Comparison of ENCODE assay signal across 13 mouse cellular contexts in genomic region chr5:43217468-43217867, GRCm38 (mm10). TPM values are rescaled to one million over a fixed set of nuclear protein-coding genes. Genes with fewer than 3 reads are reported as not detected.
DNase-seq lines count a peak whose midpoint lies in the region; ATAC-seq and TF ChIP-seq lines count a peak whose summit lies in the region.
"Had no signal": no experiment of that assay in that cellular context is flagged by ENCODE, and none has a peak within 500 bp of the region (broad histone marks: within the 10 kb centered on the region; RNA-seq: fewer than 3 reads in every experiment).

No protein-coding gene starts in this region.

- H3K27ac ChIP-seq in cerebellum, adult 2 months (ENCODE audit: insufficient read depth, low read length) = no peak overlapping the region
- H3K27ac ChIP-seq in kidney, adult 2 months (ENCODE audit: insufficient read depth, low read depth, low read length) = peak overlapping the region; percentile 95
- 0 out of 2 replicates have a peak overlapping the region, but pooled peaks have one; percentile 8 for H3K27ac ChIP-seq in liver, embryonic 12.5 days
- H3K27ac ChIP-seq in stomach, postnatal 0 days (replicated peaks) = peak overlapping the region; percentile 80
- H3K27ac ChIP-seq: embryonic facial prominence, embryonic 15.5 days had no signal

- H3K27me3 ChIP-seq in cerebellum, adult 2 months (ENCODE audit: control insufficient read depth, insufficient read depth, low read length) = no peaks in the 10 kb centered on the region
- H3K27me3 ChIP-seq in kidney, adult 2 months (replicated peaks; ENCODE audit: control insufficient read depth, insufficient read depth, low read length) = no peaks in the 10 kb centered on the region; the same call in 1 of the 2 replicates
- H3K27me3 ChIP-seq in liver, embryonic 12.5 days (replicated peaks) = no peaks in the 10 kb centered on the region
- no peaks in the 10 kb centered on the region for H3K27me3 ChIP-seq in stomach, postnatal 0 days (ENCODE audit: control insufficient read depth, insufficient read depth, low read length)
- H3K27me3 ChIP-seq: embryonic facial prominence, embryonic 15.5 days had no signal

- 73% methylated on average over 4 of the region's 4 CpGs for WGBS in cerebellum, adult 2 months
- WGBS in kidney, adult 2 months = 22% methylated on average over 4 of the region's 4 CpGs
- WGBS in liver, embryonic 12.5 days (ENCODE audit: insufficient replicate concordance) = 56% methylated on average over 4 of the region's 4 CpGs
- 10% methylated on average over 4 of the region's 4 CpGs for WGBS in stomach, postnatal 0 days

- H3K36me3 ChIP-seq in kidney, adult 2 months (ENCODE audit: control insufficient read depth, insufficient read depth, low read length) = no peaks in the 10 kb centered on the region
- H3K36me3 ChIP-seq in liver, embryonic 12.5 days = no peaks in the 10 kb centered on the region
- no peaks in the 10 kb centered on the region for H3K36me3 ChIP-seq in stomach, postnatal 0 days (ENCODE audit: control insufficient read depth, insufficient read depth, low read length)
- H3K36me3 ChIP-seq: embryonic facial prominence, embryonic 15.5 days; G1E had no signal

- DNase-seq in cerebellum, postnatal 14 days = peak; percentile 20 to 26
- no peak for DNase-seq in cerebellum, adult 2 months
- peak; percentile 65 for DNase-seq in kidney, adult 2 months
- peak; percentile 72 for DNase-seq in stomach, postnatal 0 days (ENCODE audit: low spot score)
- no peak for DNase-seq in adrenal gland, postnatal 25 days
- DNase-seq in heart, adult 18-20 months = no peak
- no peak for DNase-seq in B cell, adult 2 months
- DNase-seq: cerebellum, postnatal 36 days; lung, adult 18-20 months had no signal

- no peak overlapping the region for H3K4me3 ChIP-seq in cerebellum, adult 2 months (replicated peaks; ENCODE audit: insufficient read depth, low read depth, low read length)
- no peak overlapping the region for H3K4me3 ChIP-seq in kidney, adult 2 months (ENCODE audit: insufficient read depth, low read depth, low read length)
- H3K4me3 ChIP-seq in liver, embryonic 12.5 days = no peak overlapping the region
- H3K4me3 ChIP-seq in stomach, postnatal 0 days (ENCODE audit: low read depth, low read length) = no peak overlapping the region
- H3K4me3 ChIP-seq: embryonic facial prominence, embryonic 15.5 days had no signal

- H3K9me3 ChIP-seq in liver, embryonic 12.5 days (replicated peaks) = no peaks in the 10 kb centered on the region
- no peaks in the 10 kb centered on the region for H3K9me3 ChIP-seq in stomach, postnatal 0 days (ENCODE audit: control insufficient read depth, low read length)
- H3K9me3 ChIP-seq: embryonic facial prominence, embryonic 15.5 days; G1E had no signal

- TF ChIP-seq EP300 in stomach, postnatal 0 days (optimal IDR thresholded peaks at IDR 0.05) = no peak

- no peak for TF ChIP-seq POLR2A in cerebellum, adult 2 months (IDR thresholded peaks at IDR 0.05; ENCODE audit: borderline replicate concordance, insufficient read depth, low read length)
- TF ChIP-seq POLR2A in kidney, adult 2 months (IDR thresholded peaks at IDR 0.05; ENCODE audit: low read depth, low read length) = no peak

- no peak overlapping the region for H3K9ac ChIP-seq in liver, embryonic 12.5 days
- no peak overlapping the region for H3K9ac ChIP-seq in stomach, postnatal 0 days (ENCODE audit: low read length)
- H3K9ac ChIP-seq: embryonic facial prominence, embryonic 15.5 days had no signal

- ATAC-seq in liver, embryonic 12.5 days = 0 out of 2 replicates have a peak, but pooled peaks have one; percentile 42
- peak; percentile 93 for ATAC-seq in stomach, postnatal 0 days (ENCODE audit: low FRiP score, low TSS enrichment)
- ATAC-seq: hindbrain, embryonic 16.5 days had no signal

- H3K4me2 ChIP-seq in liver, embryonic 12.5 days = no peak overlapping the region
- H3K4me2 ChIP-seq in stomach, postnatal 0 days (replicated peaks; ENCODE audit: low read depth) = no peak overlapping the region
- H3K4me2 ChIP-seq: embryonic facial prominence, embryonic 15.5 days had no signal

- H3K4me1 ChIP-seq in cerebellum, adult 2 months (ENCODE audit: control insufficient read depth, insufficient read depth, low read length) = no peaks in the 10 kb centered on the region
- peaks cover 21% of the 10 kb centered on the region for H3K4me1 ChIP-seq in kidney, adult 2 months (ENCODE audit: control insufficient read depth, insufficient read depth, low read length)
- peaks cover 7% of the 10 kb centered on the region for H3K4me1 ChIP-seq in liver, embryonic 12.5 days
- no peaks in the 10 kb centered on the region for H3K4me1 ChIP-seq in stomach, postnatal 0 days (replicated peaks; ENCODE audit: control insufficient read depth, insufficient read depth)
- H3K4me1 ChIP-seq: embryonic facial prominence, embryonic 15.5 days had no signal

- TF ChIP-seq CTCF in cerebellum, adult 2 months (IDR thresholded peaks at IDR 0.05; ENCODE audit: borderline replicate concordance, insufficient read depth, low read depth, low read length) = no peak
- no peak for TF ChIP-seq CTCF in kidney, adult 2 months (conservative IDR thresholded peaks at IDR 0.05; ENCODE audit: insufficient read depth, insufficient read length, low read depth, low read length)
- TF ChIP-seq CTCF in stomach, postnatal 0 days (IDR thresholded peaks at IDR 0.05; ENCODE audit: low read depth) = no peak

RNA-seq across cellular contexts. Expression of gene Cpeb2, which starts 15.5 kb away (rescaled TPM):
- polyA plus RNA-seq in cerebellum, adult 2 months (2012; rRNA removed) = 31.1 and 31.8 TPM in 2 replicates
- polyA plus RNA-seq in kidney, adult 2 months (2012; rRNA removed) = 5.8 and 5.9 TPM in 2 replicates
- polyA plus RNA-seq in liver, embryonic 12.5 days (2016; fragmentation: Nextera tagmentation; extraction: Ambion mirVana) = 0.72 and 0.91 TPM in 2 replicates
- polyA plus RNA-seq in stomach, postnatal 0 days (2015; fragmentation: Nextera tagmentation; extraction: Ambion mirVana) = 7.2 and 7.3 TPM in 2 replicates
- 25.7 and 35.5 TPM in 2 replicates for total RNA-seq in adrenal gland, postnatal 25 days (2021)
- 10 to 100 TPM; 20.6 to 24.8 TPM for total RNA-seq in heart, adult 18-20 months (2021)

Comparison
In these comparisons a context has a peak if more than half of its experiments do, and no peak if none do; other contexts are left out.
1. DNase-seq: peak in cerebellum, postnatal 14 days (2 of 2), kidney, adult 2 months (single experiment) and stomach, postnatal 0 days (single experiment); none in cerebellum, adult 2 months (0 of 2), adrenal gland, postnatal 25 days (single experiment), heart, adult 18-20 months (0 of 2) and B cell, adult 2 months (0 of 2).